Mouse (Mus musculus) ovary, adult 10 weeks (tissue): Measurements from ENCODE around the gene Chrnb2. TPM values are rescaled to one million over a fixed set of nuclear protein-coding genes. Genes with fewer than 3 reads are reported as not detected.

ENCODE experiments used
- polyA plus RNA-seq: library from polyadenylated mRNA; stranded (reverse); fragments of 350-450 nt; fragmentation: Illumina TruSeq; extraction: RNeasy Lipid Tissue Mini Kit (QIAGEN cat#74804); gene quantifications from one replicate; pipeline ENCODE4 v1.2.3, GENCODE M21; 2014

Chrnb2 gene
- not detected for polyA plus RNA-seq

DNA sequence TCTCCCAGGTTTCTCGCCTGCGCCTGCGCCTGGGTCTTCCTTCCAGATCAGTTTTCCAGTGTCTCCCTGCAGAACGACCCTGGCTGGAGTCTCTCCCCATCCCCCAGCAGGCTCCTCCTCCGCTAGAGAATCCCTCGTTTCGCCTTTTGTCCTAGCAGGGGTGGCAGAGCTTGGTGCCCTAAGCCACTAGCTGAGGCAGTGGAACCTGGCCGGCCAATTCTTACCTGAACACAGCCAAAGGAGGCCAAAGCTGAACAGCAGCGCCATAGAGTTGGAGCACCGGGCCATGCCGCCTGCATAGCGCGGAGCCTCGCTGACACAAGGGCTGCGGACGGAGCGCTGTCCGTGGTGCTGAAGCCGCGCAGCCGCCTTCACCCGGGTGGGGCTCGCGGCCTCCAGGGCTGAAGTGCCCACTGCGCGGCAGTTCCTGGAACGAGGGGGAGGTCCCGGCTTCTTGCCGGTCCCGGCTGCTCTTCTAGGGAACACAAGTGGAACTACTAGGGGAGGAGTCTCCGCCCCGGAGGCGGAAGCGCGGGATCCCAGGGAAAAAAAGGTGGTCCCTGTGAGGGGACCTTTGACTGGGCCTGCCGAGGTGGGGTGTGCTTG is at the start of gene Chrnb2:
TSS of gene Chrnb2 (minus strand) at position 514 of the 606 bp plus-strand sequence.

GRCm38 (mm10) chr3:89772968-89773709 is 8.7 kb upstream of the Chrnb2 start, which contains the start of gene Ube2q1:
Ube2q1 (plus strand) TSS chr3:89773616.

GRCm38 (mm10) chr3:89714359-89715206 is 49.8 kb downstream of the Chrnb2 start, which contains the start of gene Adar:
Adar (plus strand) TSS chr3:89715022.

Other genes starting within 250 kb of the Chrnb2 start
- gene Kcnn3, start 244.5 kb downstream of the Chrnb2 start, polyA plus RNA-seq = 4.8 TPM
- gene Adar, start 49.6 kb downstream of the Chrnb2 start, polyA plus RNA-seq = 3.9 TPM
- 71.4 TPM for gene Ube2q1, start 9.0 kb upstream of the Chrnb2 start, polyA plus RNA-seq
- gene She, start 66.7 kb upstream of the Chrnb2 start, polyA plus RNA-seq = 18.5 TPM
- gene Il6ra, start 148.6 kb upstream of the Chrnb2 start, polyA plus RNA-seq = 3.4 TPM
- 28.7 TPM for gene Atp8b2, start 198.9 kb upstream of the Chrnb2 start, polyA plus RNA-seq
- 45.4 TPM for gene Hax1, start 234.1 kb upstream of the Chrnb2 start, polyA plus RNA-seq